In genomic region chr6:144780608-144781285, GRCm38 (mm10) we compare ENCODE assay signal across 8 mouse cellular contexts. TPM values are rescaled to one million over a fixed set of nuclear protein-coding genes. Genes with fewer than 3 reads are reported as not detected.
DNase-seq lines count a peak whose midpoint lies in the region; ATAC-seq and TF ChIP-seq lines count a peak whose summit lies in the region.

No protein-coding gene starts in this region.

- H3K4me3 ChIP-seq in ES-Bruce4 (ENCODE audit: low read depth, low read length): no peak overlapping the region
- peak overlapping the region; percentile 84 for H3K4me3 ChIP-seq in heart, embryonic 16.5 days (ENCODE audit: low read length)
- peak overlapping the region; percentile 66 for H3K4me3 ChIP-seq in liver, embryonic 16.5 days (ENCODE audit: low read depth, low read length)
- H3K4me3 ChIP-seq in small intestine, adult 2 months (ENCODE audit: low read depth, low read length): peak overlapping the region; percentile 75

- H3K4me2 ChIP-seq in heart, embryonic 16.5 days (ENCODE audit: low read depth, low read length): peak overlapping the region; percentile 96
- H3K4me2 ChIP-seq in liver, embryonic 16.5 days (ENCODE audit: low read depth, low read length): peak overlapping the region; percentile 59

- peak overlapping the region; percentile 52; the same call in 1 of the 2 replicates for H3K9ac ChIP-seq in ES-Bruce4 (ENCODE audit: low read depth, poor library complexity, severe bottlenecking)
- peak overlapping the region; percentile 80; the same call in 1 of the 2 replicates for H3K9ac ChIP-seq in heart, embryonic 16.5 days (ENCODE audit: low read length)
- H3K9ac ChIP-seq in liver, embryonic 16.5 days (ENCODE audit: low read depth, low read length): peak overlapping the region; percentile 34

- H3K36me3 ChIP-seq in ES-Bruce4 (ENCODE audit: control insufficient read depth, insufficient read depth, low read length, poor library complexity, severe bottlenecking): no peaks in the 10 kb centered on the region
- H3K36me3 ChIP-seq in heart, embryonic 16.5 days (ENCODE audit: control insufficient read depth, insufficient read depth): no peaks in the 10 kb centered on the region
- H3K36me3 ChIP-seq in liver, embryonic 16.5 days (ENCODE audit: control insufficient read depth, insufficient read depth): no peaks in the 10 kb centered on the region
- H3K36me3 ChIP-seq in small intestine, adult 2 months (ENCODE audit: control insufficient read depth, insufficient read depth, low read length): no peaks in the 10 kb centered on the region

- TF ChIP-seq CTCF in ES-Bruce4 (IDR thresholded peaks at IDR 0.05; ENCODE audit: low read depth, low read length): no peak
- no peak for TF ChIP-seq CTCF in small intestine, adult 2 months (IDR thresholded peaks at IDR 0.05; ENCODE audit: extremely low read depth, insufficient read length, insufficient replicate concordance, low read depth, low read length)

- no peak for ATAC-seq in heart, embryonic 16.5 days (replicated peaks; ENCODE audit: extremely low read depth, insufficient read depth, low FRiP score)
- ATAC-seq in liver, embryonic 16.5 days (ENCODE audit: low read depth): no peak

- 28% methylated on average over 8 of the region's 9 CpGs for WGBS in heart, embryonic 16.5 days
- 22% methylated on average over 9 of the region's 9 CpGs for WGBS in liver, embryonic 16.5 days (ENCODE audit: insufficient replicate concordance)
- WGBS in small intestine, adult 2 months: 26% methylated on average over 9 of the region's 9 CpGs

- no peaks in the 10 kb centered on the region for H3K9me3 ChIP-seq in ES-Bruce4 (replicated peaks; ENCODE audit: control insufficient read depth, insufficient read depth, low read length, poor library complexity, severe bottlenecking)
- H3K9me3 ChIP-seq in heart, embryonic 16.5 days (replicated peaks; ENCODE audit: control insufficient read depth, low read length): no peaks in the 10 kb centered on the region
- H3K9me3 ChIP-seq in liver, embryonic 16.5 days (replicated peaks; ENCODE audit: control insufficient read depth, low read length): no peaks in the 10 kb centered on the region

- H3K4me1 ChIP-seq in ES-Bruce4 (ENCODE audit: control insufficient read depth, insufficient read depth, low read length): no peaks in the 10 kb centered on the region
- H3K4me1 ChIP-seq in heart, embryonic 16.5 days (ENCODE audit: control insufficient read depth, insufficient read depth, low read length): peaks cover 6% of the 10 kb centered on the region
- no peaks in the 10 kb centered on the region; the same call in 1 of the 2 replicates for H3K4me1 ChIP-seq in liver, embryonic 16.5 days (ENCODE audit: control insufficient read depth, low read depth, low read length)
- no peaks in the 10 kb centered on the region; the same call in 1 of the 2 replicates for H3K4me1 ChIP-seq in small intestine, adult 2 months (ENCODE audit: control insufficient read depth, insufficient read depth, insufficient read length, low read length)

- peaks cover 16% of the 10 kb centered on the region for H3K27me3 ChIP-seq in ES-Bruce4 (ENCODE audit: control insufficient read depth, insufficient read depth, low read length, poor library complexity, severe bottlenecking)
- H3K27me3 ChIP-seq in heart, embryonic 16.5 days (ENCODE audit: control insufficient read depth, insufficient read depth, low read length): peaks cover 21% of the 10 kb centered on the region
- H3K27me3 ChIP-seq in liver, embryonic 16.5 days (ENCODE audit: control insufficient read depth, insufficient read depth, low read depth, low read length): peaks cover 22% of the 10 kb centered on the region
- H3K27me3 ChIP-seq in small intestine, adult 2 months (ENCODE audit: control insufficient read depth, insufficient read depth, low read length): peaks cover 17% of the 10 kb centered on the region

- no peak for TF ChIP-seq EP300 in ES-Bruce4 (IDR thresholded peaks at IDR 0.05; ENCODE audit: insufficient read depth, low read depth, low read length)

- H3K27ac ChIP-seq in ES-Bruce4 (ENCODE audit: insufficient read depth, low read length): no peak overlapping the region
- H3K27ac ChIP-seq in heart, embryonic 16.5 days (ENCODE audit: low read length): peak overlapping the region; percentile 57
- H3K27ac ChIP-seq in liver, embryonic 16.5 days (ENCODE audit: low read length): peak overlapping the region; percentile 53
- 0 out of 2 replicates have a peak overlapping the region, but pooled peaks have one; percentile 16 for H3K27ac ChIP-seq in small intestine, adult 2 months (ENCODE audit: insufficient read depth, low read depth, low read length)

- peak; percentile 6 for DNase-seq in 3T3-L1 (ENCODE audit: low read depth, low spot score)
- DNase-seq in thymus, postnatal 4 days: no peak
- DNase-seq in embryo, embryonic 10 days (ENCODE audit: low spot score): no peak
- no peak for DNase-seq in urinary bladder, adult 18-20 months (ENCODE audit: low spot score in 2 of 2)

- TF ChIP-seq POLR2A in ES-Bruce4 (IDR thresholded peaks at IDR 0.05; ENCODE audit: insufficient read depth, low read length): no peak
- no peak for TF ChIP-seq POLR2A in small intestine, adult 2 months (IDR thresholded peaks at IDR 0.05; ENCODE audit: low read depth, low read length)

RNA-seq across cellular contexts. Expression of gene Sox5, which starts 1.0 kb away (rescaled TPM):
- polyA plus RNA-seq in ES-Bruce4 (2011; ENCODE audit: insufficient read depth, insufficient read length, low read depth, missing spikeins): 0.38 TPM in 1 of 2 replicates, not detected in the other
- polyA plus RNA-seq in heart, embryonic 16.5 days (2015; fragmentation: Nextera tagmentation; extraction: Ambion mirVana): 8.8 and 10.2 TPM in 2 replicates
- 7.1 and 7.5 TPM in 2 replicates for polyA plus RNA-seq in liver, embryonic 16.5 days (2015; fragmentation: Nextera tagmentation; extraction: Ambion mirVana)
- polyA plus RNA-seq in small intestine, adult 2 months (2012; rRNA removed): 0.67 and 0.85 TPM in 2 replicates
